Mouse (Mus musculus) intestine, embryonic 14.5 days (tissue): Measurements from ENCODE around the gene Cyp26b1. TPM values are rescaled to one million over a fixed set of nuclear protein-coding genes. Genes with fewer than 3 reads are reported as not detected.

Experiments used
- ATAC-seq: fragments of 200-750 bp; cut with Nextera tagmentation; replicated peaks from 2 replicates; pipeline ENCODE4 v1.8.0; 2017; ENCODE audit warnings: low read depth, moderate number of reproducible peaks, moderate TSS enrichment, moderate library complexity; ENCODE audit not compliant: low FRiP score, low TSS enrichment
- DNase-seq: peaks from one replicate; pipeline ENCODE4 v3.0.0-alpha.2; 2018; ENCODE audit warnings: low spot score
- H3K27ac ChIP-seq: fragments of 300-500 bp; sonication (generic); 2 replicates; pipeline ENCODE4 v1.5.1; 2014; ENCODE audit warnings: low read depth, mild to moderate bottlenecking, control low read depth
- H3K27me3 ChIP-seq: fragments of 300-500 bp; sonication (generic); replicated peaks from 2 replicates; pipeline ENCODE4 v1.6.1; 2014; ENCODE audit warnings: low read length, control low read depth; ENCODE audit not compliant: control insufficient read depth, insufficient read depth
- H3K36me3 ChIP-seq: fragments of 300-500 bp; sonication (generic); 2 replicates; pipeline ENCODE4 v1.6.1; 2014; ENCODE audit warnings: low read length, control low read depth; ENCODE audit not compliant: control insufficient read depth, insufficient read depth
- H3K4me1 ChIP-seq: fragments of 300-500 bp; sonication (generic); replicated peaks from 2 replicates; pipeline ENCODE4 v1.6.1; 2014; ENCODE audit warnings: low read length, control low read depth, mixed read lengths; ENCODE audit not compliant: control insufficient read depth, insufficient read depth
- H3K4me2 ChIP-seq: fragments of 300-500 bp; sonication (generic); 2 replicates; pipeline ENCODE4 v1.6.1; 2014; ENCODE audit warnings: low read length
- H3K4me3 ChIP-seq: fragments of 300-500 bp; sonication (generic); 2 replicates; pipeline ENCODE4 v1.5.1; 2014; ENCODE audit warnings: low read depth, low read length, control low read depth, mixed read lengths
- H3K9ac ChIP-seq: fragments of 300-500 bp; sonication (generic); 2 replicates; pipeline ENCODE4 v1.6.1; 2014; ENCODE audit warnings: mild to moderate bottlenecking, low read length
- H3K9me3 ChIP-seq: fragments of 300-500 bp; sonication (generic); 2 replicates; pipeline ENCODE4 v1.6.1; 2016; ENCODE audit warnings: low read length, control low read depth; ENCODE audit not compliant: control insufficient read depth
- WGBS: fragments of 180-500 bp; shearing (Covaris S2); extraction: QIAGEN DNeasy Blood & Tissue Kit; methylation state at CpG from one replicate; pipeline ENCODE4 v1.1.7; 2014; 5-methylcytosine and 5-hydroxymethylcytosine counted together
- polyA plus RNA-seq: library from polyadenylated mRNA; unstranded; fragments of >200 nt; fragmentation: Nextera tagmentation; extraction: Ambion mirVana; gene quantifications from 2 replicates; pipeline ENCODE4 v1.2.1, GENCODE M21; 2014

The Cyp26b1 gene
- polyA plus RNA-seq = 2.1 and 2.7 TPM in 2 replicates

DNA sequence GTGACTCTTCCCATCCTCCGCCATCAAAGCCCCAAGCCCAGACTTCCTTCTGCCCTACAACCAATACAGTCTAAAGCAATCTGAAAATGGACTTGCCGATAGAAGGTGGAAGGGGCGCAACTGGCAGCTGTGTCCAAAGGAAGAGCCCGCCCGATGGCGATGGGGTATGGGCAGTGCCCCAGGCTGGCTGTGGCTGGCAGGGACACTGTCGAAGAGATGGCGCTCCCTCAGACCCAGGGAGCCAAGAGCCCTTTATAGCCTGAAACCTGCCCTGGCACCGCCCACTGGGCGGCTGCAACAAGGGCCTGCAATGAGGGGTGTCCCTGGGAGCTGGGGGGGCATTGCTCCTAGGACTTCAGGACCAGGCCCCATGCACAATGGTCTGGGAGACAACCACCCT, at the start of gene Cyp26b1:
Gene Cyp26b1 (minus strand): TSS at position 216 of the 400 bp plus-strand sequence.
- Histone ChIP-seq H3K9ac (no peak within 1 kb of the TSS), H3K27ac (no peak within 1 kb of the TSS), H3K4me2 (no peak within 1 kb of the TSS), H3K4me1 (peaks cover 20% of the 10 kb centered on the region), H3K4me3 (no peak within 1 kb of the TSS), H3K36me3 (no peaks in the 10 kb centered on the region), H3K9me3 (no peaks in the 10 kb centered on the region), H3K27me3 (peaks cover 12% of the 10 kb centered on the region)
- WGBS = 80% methylated on average over 10 of the region's 10 CpGs
- ATAC-seq (no peak), DNase-seq (peak; percentile 52)

DNA sequence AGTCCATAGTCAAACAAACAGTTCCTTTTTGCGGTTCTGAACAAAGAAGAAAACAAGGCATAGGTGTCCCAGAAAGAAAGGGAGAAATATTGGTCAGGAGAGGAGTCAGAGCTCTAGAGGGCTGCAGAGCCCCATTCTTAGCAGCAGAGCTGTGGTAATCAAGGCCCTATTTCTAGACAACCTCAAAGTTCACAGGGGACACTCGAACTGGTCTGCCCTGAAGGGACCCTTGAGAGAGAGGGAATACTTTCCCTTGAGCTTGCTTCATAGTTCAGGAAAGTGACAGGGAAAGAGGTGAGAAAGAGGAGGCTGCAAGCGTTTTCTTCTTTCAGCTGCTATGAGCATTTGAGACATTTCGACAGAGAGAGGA, 47.3 kb upstream of the Cyp26b1 start:
- peak; percentile 68 for ATAC-seq
- no peak overlapping the region for H3K4me2 ChIP-seq

DNA sequence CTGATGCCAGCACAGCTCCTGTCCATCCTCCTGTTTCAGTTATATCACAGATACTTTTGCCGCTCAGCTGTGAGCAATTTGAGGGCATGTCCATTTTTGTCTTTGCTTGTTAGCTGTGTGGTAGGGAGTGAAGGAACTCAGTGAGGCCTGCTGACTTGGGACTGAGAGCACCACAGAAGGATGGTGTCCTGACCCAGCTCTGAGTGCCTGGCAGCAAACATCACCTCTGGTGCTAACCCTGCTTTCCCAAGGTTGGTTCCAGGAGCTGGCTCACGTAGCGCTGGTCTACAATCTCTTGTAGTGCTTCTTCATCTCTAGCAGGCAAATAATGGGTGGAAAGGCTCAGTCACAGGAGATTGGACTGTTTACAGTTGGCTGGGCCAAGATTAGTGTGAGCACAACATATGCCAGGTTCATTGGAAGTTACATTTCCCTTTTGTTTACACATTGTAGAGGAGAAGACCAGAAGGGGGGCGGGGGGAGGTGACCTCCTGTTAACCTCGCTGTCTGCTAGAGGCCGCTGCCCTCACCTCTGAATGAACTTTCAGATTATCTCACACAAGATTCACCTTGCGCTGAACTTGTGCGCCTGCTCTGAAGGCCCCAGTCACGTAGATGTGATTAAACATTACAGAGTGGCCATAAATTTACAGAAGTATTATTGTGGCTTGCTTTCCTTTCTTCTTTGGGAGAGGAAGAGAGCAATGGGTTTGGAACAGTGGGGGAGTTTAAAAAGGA, 46.8 kb upstream of the Cyp26b1 start:
- Histone ChIP-seq H3K4me2 (no peak overlapping the region), H3K36me3 (no peaks in the 10 kb centered on the region), H3K9me3 (no peaks in the 10 kb centered on the region), H3K27ac (peak overlapping the region; percentile 64), H3K4me3 (no peak overlapping the region), H3K9ac (no peak overlapping the region), H3K4me1 (peaks cover 21% of the 10 kb centered on the region), H3K27me3 (no peaks in the 10 kb centered on the region)
- 10% methylated on average over 9 of the region's 9 CpGs for WGBS
- peak; percentile 90 for ATAC-seq
- DNase-seq = peak; percentile 84

More for the DNA sequence above, 47.3 kb upstream of the Cyp26b1 start:
- Histone ChIP-seq H3K4me1 (peaks cover 21% of the 10 kb centered on the region), H3K36me3 (no peaks in the 10 kb centered on the region), H3K4me3 (no peak overlapping the region), H3K27me3 (no peaks in the 10 kb centered on the region), H3K27ac (peak overlapping the region; percentile 64), H3K9me3 (no peaks in the 10 kb centered on the region), H3K9ac (no peak overlapping the region)
- 24% methylated on average over 4 of the region's 4 CpGs for WGBS
- DNase-seq = peak; percentile 51

DNA sequence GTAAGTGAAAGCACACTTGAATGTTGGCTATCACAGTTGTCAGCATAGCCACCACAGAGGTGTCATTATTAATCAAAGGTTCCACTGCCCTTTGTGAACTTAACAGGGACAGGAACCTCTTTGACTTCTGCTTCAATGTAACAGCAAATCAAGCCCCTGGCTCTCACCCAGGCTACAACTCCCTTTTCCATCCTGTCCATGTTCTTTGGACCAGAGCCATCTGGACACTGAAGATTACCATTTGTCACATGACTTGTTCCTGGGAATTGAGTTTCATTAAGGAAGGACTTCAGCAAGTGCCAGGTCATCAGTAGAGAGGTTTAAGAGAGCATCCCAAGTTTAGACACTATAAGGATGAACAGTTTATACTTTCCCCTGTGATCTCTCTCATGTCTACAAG, 44.5 kb upstream of the Cyp26b1 start:
- Histone ChIP-seq H3K9me3 (no peaks in the 10 kb centered on the region), H3K4me1 (peaks cover 21% of the 10 kb centered on the region), H3K27ac (no peak overlapping the region), H3K4me2 (no peak overlapping the region), H3K27me3 (no peaks in the 10 kb centered on the region), H3K4me3 (no peak overlapping the region), H3K9ac (no peak overlapping the region), H3K36me3 (no peaks in the 10 kb centered on the region)
- ATAC-seq (no peak), DNase-seq (peak; percentile 24)

DNA sequence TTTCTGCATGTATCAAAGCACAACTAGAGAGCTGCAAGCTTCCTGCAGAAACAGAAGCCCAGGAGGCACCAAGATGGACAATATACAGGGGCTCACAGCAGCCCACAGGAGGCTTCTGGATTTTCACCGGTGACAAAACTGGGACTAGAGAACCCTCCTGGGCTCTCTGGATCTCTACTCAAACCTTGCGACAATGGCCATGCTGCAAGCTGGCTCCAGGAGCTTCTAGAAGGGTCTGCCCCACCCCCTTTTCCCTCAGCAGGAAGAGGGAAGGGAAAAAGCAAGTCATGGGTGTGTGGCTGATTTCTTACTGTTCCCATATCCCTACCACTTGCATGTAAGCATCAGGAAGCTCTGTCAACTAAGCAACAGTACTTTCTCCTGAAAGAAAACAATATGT, 37.9 kb upstream of the Cyp26b1 start:
- H3K4me1 ChIP-seq = no peaks in the 10 kb centered on the region
- H3K27me3 ChIP-seq = no peaks in the 10 kb centered on the region
- H3K9me3 ChIP-seq = no peaks in the 10 kb centered on the region
- DNase-seq (peak; percentile 44), ATAC-seq (no peak)
- H3K36me3 ChIP-seq = no peaks in the 10 kb centered on the region
- H3K4me3 ChIP-seq = no peak overlapping the region
- no peak overlapping the region for H3K4me2 ChIP-seq
- WGBS = 88% methylated on average over 2 of the region's 2 CpGs
- H3K9ac ChIP-seq = no peak overlapping the region
- H3K27ac ChIP-seq = no peak overlapping the region

DNA sequence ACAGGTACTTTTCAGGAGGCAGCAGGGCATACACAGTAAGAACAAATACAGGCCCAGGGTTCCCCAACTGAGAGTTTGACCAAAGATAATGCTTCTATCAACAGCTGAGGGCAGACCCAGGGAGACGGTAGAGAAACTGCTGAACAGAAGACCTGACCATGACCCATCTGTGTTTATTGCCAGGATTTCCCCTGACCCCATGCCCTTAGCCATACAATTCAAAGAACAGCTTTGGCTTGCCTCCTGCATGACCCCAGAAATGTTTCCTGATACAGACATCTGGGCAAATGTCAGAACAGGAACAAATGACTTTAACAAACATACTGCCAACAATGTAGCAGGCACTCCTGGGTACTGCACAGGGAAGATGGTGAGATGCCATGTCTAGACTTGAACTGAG, 36.6 kb upstream of the Cyp26b1 start:
- Histone ChIP-seq H3K27me3 (no peaks in the 10 kb centered on the region), H3K4me1 (no peaks in the 10 kb centered on the region), H3K4me2 (no peak overlapping the region), H3K27ac (no peak overlapping the region), H3K36me3 (no peaks in the 10 kb centered on the region), H3K9me3 (no peaks in the 10 kb centered on the region), H3K4me3 (no peak overlapping the region), H3K9ac (no peak overlapping the region)
- DNase-seq (peak; percentile 46), ATAC-seq (no peak; the same call in 1 of the 2 replicates)
- 13% methylated on average over 1 of the region's 1 CpGs for WGBS

DNA sequence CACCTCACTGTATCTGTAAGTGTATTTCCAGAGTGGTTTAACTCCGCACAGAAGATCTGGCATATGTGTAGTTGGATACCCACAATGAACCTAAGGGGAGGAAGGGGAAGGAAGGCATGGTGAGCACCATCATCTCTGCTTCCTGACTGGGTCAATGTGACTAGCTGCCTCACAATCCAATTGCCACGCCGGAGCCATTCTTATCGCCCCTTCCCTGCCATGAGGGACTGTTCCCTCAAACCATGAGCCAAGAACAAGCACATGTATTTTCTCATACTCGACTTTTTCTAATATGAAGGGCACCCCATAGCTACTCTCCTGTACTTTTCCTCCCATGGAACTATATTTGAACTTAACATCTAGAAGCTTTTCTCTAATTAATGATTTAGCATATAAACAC, 35.1 kb upstream of the Cyp26b1 start:
- ATAC-seq (no peak), DNase-seq (peak; percentile 10)
- H3K4me2 ChIP-seq = no peak overlapping the region
- no peaks in the 10 kb centered on the region for H3K27me3 ChIP-seq
- H3K9ac ChIP-seq = no peak overlapping the region
- no peak overlapping the region for H3K27ac ChIP-seq
- WGBS = 83% methylated on average over 5 of the region's 5 CpGs
- H3K9me3 ChIP-seq = no peaks in the 10 kb centered on the region
- H3K4me3 ChIP-seq = no peak overlapping the region
- no peaks in the 10 kb centered on the region for H3K4me1 ChIP-seq
- no peaks in the 10 kb centered on the region for H3K36me3 ChIP-seq

DNA sequence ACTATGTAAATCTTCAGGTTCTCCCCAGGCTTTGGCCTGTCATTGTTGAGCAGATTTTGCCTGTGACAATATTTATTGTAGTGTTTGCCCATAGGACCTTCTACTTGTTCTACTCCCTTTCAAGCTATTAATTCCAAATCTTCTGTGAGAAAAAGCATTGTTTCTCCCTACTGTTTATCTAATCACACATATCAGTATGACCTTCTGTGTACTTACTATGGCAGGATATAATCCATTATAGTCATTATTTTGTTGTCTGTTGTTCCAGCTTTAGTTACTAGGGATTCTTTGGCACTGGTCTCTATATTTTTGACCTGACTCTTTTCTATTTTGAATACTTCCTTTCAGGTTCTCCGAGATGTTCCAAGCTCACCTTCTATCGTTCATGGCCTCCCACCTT, 32.7 kb upstream of the Cyp26b1 start:
- Histone ChIP-seq H3K27me3 (no peaks in the 10 kb centered on the region), H3K4me1 (no peaks in the 10 kb centered on the region), H3K9ac (no peak overlapping the region), H3K27ac (no peak overlapping the region), H3K4me2 (no peak overlapping the region), H3K9me3 (no peaks in the 10 kb centered on the region), H3K36me3 (no peaks in the 10 kb centered on the region), H3K4me3 (no peak overlapping the region)
- DNase-seq (no peak), ATAC-seq (no peak)
- 85% methylated on average over 2 of the region's 2 CpGs for WGBS

DNA sequence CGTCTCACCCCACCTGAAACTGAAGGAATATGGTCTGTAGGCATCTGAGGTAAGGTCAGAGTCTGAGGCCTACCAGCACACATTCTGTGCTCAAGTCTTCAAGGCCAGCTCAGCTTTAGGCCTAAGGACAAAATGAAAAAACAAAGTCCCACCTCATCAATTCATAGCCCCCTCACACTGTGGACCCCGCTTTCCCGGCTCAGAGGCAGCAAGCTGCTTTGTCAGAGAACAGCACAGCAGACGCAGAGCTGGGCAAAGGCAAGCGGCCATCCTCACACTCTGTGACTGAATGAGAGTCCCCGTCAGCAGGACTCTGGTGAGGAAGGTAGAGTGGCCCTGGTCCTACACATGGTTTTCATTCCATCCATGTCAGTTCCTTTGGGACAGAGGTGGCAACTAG, 25.5 kb upstream of the Cyp26b1 start:
- H3K4me2 ChIP-seq = no peak overlapping the region
- no peak for ATAC-seq

More for the DNA sequence above, 25.5 kb upstream of the Cyp26b1 start:
- no peak overlapping the region for H3K9ac ChIP-seq
- DNase-seq = no peak
- H3K9me3 ChIP-seq = no peaks in the 10 kb centered on the region
- H3K27me3 ChIP-seq = no peaks in the 10 kb centered on the region
- H3K4me3 ChIP-seq = no peak overlapping the region
- no peak overlapping the region for H3K27ac ChIP-seq
- 93% methylated on average over 6 of the region's 6 CpGs for WGBS
- no peaks in the 10 kb centered on the region for H3K4me1 ChIP-seq
- peaks cover 12% of the 10 kb centered on the region; the same call in 1 of the 2 replicates for H3K36me3 ChIP-seq
